Mouse (Mus musculus): ENCODE results near the gene Tomm6. TPM values are rescaled to one million over a fixed set of nuclear protein-coding genes. Genes with fewer than 3 reads are reported as not detected.
"Not testable (repeated sequence)": the region's sequence is repeated elsewhere in the genome, so short reads cannot be mapped to it uniquely, and the experiment has no call there.

Gene Tomm6
- polyA plus RNA-seq, 1 experiment from 2014 or later, result 295 TPM

GRCm38 (mm10) chr17:47669166-47669565 is 19.0 kb downstream of the Tomm6 start:
- Histone ChIP-seq H3K4me3 (ENCODE audit: low read length) (no peak overlapping the region), H3K4me1 (ENCODE audit: control insufficient read depth, insufficient read depth, low read length) (peaks cover 13% of the 10 kb centered on the region), H3K9ac (ENCODE audit: low read length) (no peak overlapping the region), H3K27ac (ENCODE audit: low read length) (no peak overlapping the region), H3K36me3 (ENCODE audit: control insufficient read depth, insufficient read depth) (no peaks in the 10 kb centered on the region), H3K9me3 (replicated peaks; ENCODE audit: control insufficient read depth, low read length) (no peaks in the 10 kb centered on the region), H3K4me2 (ENCODE audit: low read depth, low read length) (no peak overlapping the region), H3K27me3 (ENCODE audit: control insufficient read depth, insufficient read depth, low read length) (peaks cover 8% of the 10 kb centered on the region; the same call in 1 of the 2 replicates)
- WGBS, result 71% methylated on average over 4 of the region's 4 CpGs
- ATAC-seq (replicated peaks; ENCODE audit: extremely low read depth, insufficient read depth, low FRiP score), result no peak

- no peak overlapping the region for H3K4me2 ChIP-seq (ENCODE audit: low read depth, low read length)
- H3K27me3 ChIP-seq (ENCODE audit: control insufficient read depth, insufficient read depth, low read length), result no peaks in the 10 kb centered on the region
- no peaks in the 10 kb centered on the region for H3K36me3 ChIP-seq (ENCODE audit: control insufficient read depth, insufficient read depth)
- H3K9ac ChIP-seq (ENCODE audit: low read length), result no peak overlapping the region
- no peak overlapping the region for H3K4me3 ChIP-seq (ENCODE audit: low read length)
- H3K9me3 ChIP-seq (replicated peaks; ENCODE audit: control insufficient read depth, low read length), result no peaks in the 10 kb centered on the region
- WGBS, result 58% methylated on average over 7 of the region's 7 CpGs
- no peak overlapping the region for H3K27ac ChIP-seq (ENCODE audit: low read length)
- peaks cover 3% of the 10 kb centered on the region; the same call in 1 of the 2 replicates for H3K4me1 ChIP-seq (ENCODE audit: control insufficient read depth, insufficient read depth, low read length)
- no peak for ATAC-seq (replicated peaks; ENCODE audit: extremely low read depth, insufficient read depth, low FRiP score)
Measured at GRCm38 (mm10) chr17:47664474-47664873, 23.7 kb downstream of the Tomm6 start.

- no peaks in the 10 kb centered on the region for H3K36me3 ChIP-seq (ENCODE audit: control insufficient read depth, insufficient read depth)
- no peak overlapping the region for H3K4me2 ChIP-seq (ENCODE audit: low read depth, low read length)
- no peaks in the 10 kb centered on the region for H3K27me3 ChIP-seq (ENCODE audit: control insufficient read depth, insufficient read depth, low read length)
- H3K4me3 ChIP-seq (ENCODE audit: low read length), result no peak overlapping the region
- ATAC-seq (replicated peaks; ENCODE audit: extremely low read depth, insufficient read depth, low FRiP score), result no peak
- no peak overlapping the region for H3K27ac ChIP-seq (ENCODE audit: low read length)
- WGBS, result 66% methylated on average over 9 of the region's 9 CpGs
- H3K4me1 ChIP-seq (ENCODE audit: control insufficient read depth, insufficient read depth, low read length), result peaks cover 3% of the 10 kb centered on the region; the same call in 1 of the 2 replicates
- no peaks in the 10 kb centered on the region for H3K9me3 ChIP-seq (replicated peaks; ENCODE audit: control insufficient read depth, low read length)
- no peak overlapping the region for H3K9ac ChIP-seq (ENCODE audit: low read length)
Measured at GRCm38 (mm10) chr17:47663009-47663713, 25.0 kb downstream of the Tomm6 start.

- Histone ChIP-seq H3K9me3 (replicated peaks; ENCODE audit: control insufficient read depth, low read length) (no peaks in the 10 kb centered on the region), H3K4me2 (ENCODE audit: low read depth, low read length) (no peak overlapping the region), H3K27me3 (ENCODE audit: control insufficient read depth, insufficient read depth, low read length) (no peaks in the 10 kb centered on the region), H3K4me1 (ENCODE audit: control insufficient read depth, insufficient read depth, low read length) (no peaks in the 10 kb centered on the region), H3K27ac (ENCODE audit: low read length) (no peak overlapping the region), H3K4me3 (ENCODE audit: low read length) (no peak overlapping the region), H3K9ac (ENCODE audit: low read length) (no peak overlapping the region), H3K36me3 (ENCODE audit: control insufficient read depth, insufficient read depth) (no peaks in the 10 kb centered on the region)
- 81% methylated on average over 3 of the region's 3 CpGs for WGBS
- ATAC-seq (replicated peaks; ENCODE audit: extremely low read depth, insufficient read depth, low FRiP score), result no peak
Measured at GRCm38 (mm10) chr17:47658741-47659243, 29.4 kb downstream of the Tomm6 start.

- H3K4me2 ChIP-seq (ENCODE audit: low read depth, low read length), result no peak overlapping the region
- no peak overlapping the region for H3K9ac ChIP-seq (ENCODE audit: low read length)
- no peaks in the 10 kb centered on the region for H3K27me3 ChIP-seq (ENCODE audit: control insufficient read depth, insufficient read depth, low read length)
- no peak overlapping the region for H3K27ac ChIP-seq (ENCODE audit: low read length)
- no peak overlapping the region for H3K4me3 ChIP-seq (ENCODE audit: low read length)
- H3K9me3 ChIP-seq (replicated peaks; ENCODE audit: control insufficient read depth, low read length), result no peaks in the 10 kb centered on the region
- 75% methylated on average over 4 of the region's 4 CpGs for WGBS
- ATAC-seq (replicated peaks; ENCODE audit: extremely low read depth, insufficient read depth, low FRiP score), result no peak
- no peaks in the 10 kb centered on the region for H3K4me1 ChIP-seq (ENCODE audit: control insufficient read depth, insufficient read depth, low read length)
- H3K36me3 ChIP-seq (ENCODE audit: control insufficient read depth, insufficient read depth), result no peaks in the 10 kb centered on the region
Measured at GRCm38 (mm10) chr17:47657901-47658300, 30.3 kb downstream of the Tomm6 start.

GRCm38 (mm10) chr17:47655697-47656096 is 32.5 kb downstream of the Tomm6 start:
- H3K9me3 ChIP-seq (replicated peaks; ENCODE audit: control insufficient read depth, low read length), result no peaks in the 10 kb centered on the region
- H3K9ac ChIP-seq (ENCODE audit: low read length), result no peak overlapping the region
- no peak overlapping the region for H3K4me2 ChIP-seq (ENCODE audit: low read depth, low read length)
- ATAC-seq (replicated peaks; ENCODE audit: extremely low read depth, insufficient read depth, low FRiP score), result no peak
- no peaks in the 10 kb centered on the region for H3K36me3 ChIP-seq (ENCODE audit: control insufficient read depth, insufficient read depth)
- no peak overlapping the region for H3K27ac ChIP-seq (ENCODE audit: low read length)
- 88% methylated on average over 5 of the region's 5 CpGs for WGBS
- no peaks in the 10 kb centered on the region for H3K27me3 ChIP-seq (ENCODE audit: control insufficient read depth, insufficient read depth, low read length)
- H3K4me3 ChIP-seq (ENCODE audit: low read length), result no peak overlapping the region
- H3K4me1 ChIP-seq (ENCODE audit: control insufficient read depth, insufficient read depth, low read length), result no peaks in the 10 kb centered on the region

- not testable (repeated sequence) for ATAC-seq (replicated peaks; ENCODE audit: extremely low read depth, insufficient read depth, low FRiP score); H3K9ac ChIP-seq (ENCODE audit: low read length); H3K4me1 ChIP-seq (ENCODE audit: control insufficient read depth, insufficient read depth, low read length)
Measured at GRCm38 (mm10) chr17:47654346-47654745, 33.8 kb downstream of the Tomm6 start.

GRCm38 (mm10) chr17:47651953-47652352 is 36.2 kb downstream of the Tomm6 start:
- no peaks in the 10 kb centered on the region for H3K4me1 ChIP-seq (ENCODE audit: control insufficient read depth, insufficient read depth, low read length)
- no peak overlapping the region for H3K9ac ChIP-seq (ENCODE audit: low read length)
- H3K9me3 ChIP-seq (replicated peaks; ENCODE audit: control insufficient read depth, low read length), result no peaks in the 10 kb centered on the region
- WGBS, result 93% methylated on average over 2 of the region's 2 CpGs
- H3K36me3 ChIP-seq (ENCODE audit: control insufficient read depth, insufficient read depth), result no peaks in the 10 kb centered on the region
- H3K4me2 ChIP-seq (ENCODE audit: low read depth, low read length), result no peak overlapping the region
- no peaks in the 10 kb centered on the region for H3K27me3 ChIP-seq (ENCODE audit: control insufficient read depth, insufficient read depth, low read length)
- H3K4me3 ChIP-seq (ENCODE audit: low read length), result no peak overlapping the region
- ATAC-seq (replicated peaks; ENCODE audit: extremely low read depth, insufficient read depth, low FRiP score), result no peak
- H3K27ac ChIP-seq (ENCODE audit: low read length), result no peak overlapping the region

More at GRCm38 (mm10) chr17:47654346-47654745, 33.8 kb downstream of the Tomm6 start:
- H3K36me3 ChIP-seq (ENCODE audit: control insufficient read depth, insufficient read depth); H3K4me3 ChIP-seq (ENCODE audit: low read length); H3K27me3 ChIP-seq (ENCODE audit: control insufficient read depth, insufficient read depth, low read length); H3K27ac ChIP-seq (ENCODE audit: low read length); H3K4me2 ChIP-seq (ENCODE audit: low read depth, low read length); H3K9me3 ChIP-seq (replicated peaks; ENCODE audit: control insufficient read depth, low read length): not testable (repeated sequence)
- WGBS, result 90% methylated on average over 8 of the region's 8 CpGs

- no peaks in the 10 kb centered on the region for H3K9me3 ChIP-seq (replicated peaks; ENCODE audit: control insufficient read depth, low read length)
- ATAC-seq (replicated peaks; ENCODE audit: extremely low read depth, insufficient read depth, low FRiP score), result no peak
- no peak overlapping the region for H3K4me3 ChIP-seq (ENCODE audit: low read length)
- H3K27me3 ChIP-seq (ENCODE audit: control insufficient read depth, insufficient read depth, low read length), result no peaks in the 10 kb centered on the region
- H3K4me1 ChIP-seq (ENCODE audit: control insufficient read depth, insufficient read depth, low read length), result no peaks in the 10 kb centered on the region
- no peak overlapping the region for H3K4me2 ChIP-seq (ENCODE audit: low read depth, low read length)
- 69% methylated on average over 4 of the region's 4 CpGs for WGBS
- H3K36me3 ChIP-seq (ENCODE audit: control insufficient read depth, insufficient read depth), result no peaks in the 10 kb centered on the region
- no peak overlapping the region for H3K9ac ChIP-seq (ENCODE audit: low read length)
- no peak overlapping the region for H3K27ac ChIP-seq (ENCODE audit: low read length)
Measured at GRCm38 (mm10) chr17:47648966-47649365, 39.2 kb downstream of the Tomm6 start.

Measured in heart, embryonic 16.5 days (tissue).